Mouse (Mus musculus) thymus, adult 2 months (tissue): ENCODE results near the gene Gng2.

Experiments
- CTCF ChIP-seq: fragments of 200-500 bp; IDR thresholded peaks from 2 replicates; pipeline ENCODE4 v1.5.1; 2012; ENCODE audit warnings: mild to moderate bottlenecking, control low read depth, low read length, moderate library complexity, borderline replicate concordance; ENCODE audit not compliant: control insufficient read depth, poor library complexity, insufficient read depth; ENCODE audit errors: extremely low read depth
- POLR2A ChIP-seq: fragments of 200-500 bp; IDR thresholded peaks from 2 replicates; pipeline ENCODE4 v1.6.1; 2012; ENCODE audit warnings: mild to moderate bottlenecking, low read length, control low read depth, moderate library complexity; ENCODE audit not compliant: control insufficient read depth, poor library complexity, insufficient read depth; ENCODE audit errors: extremely low read depth

GRCm38 (mm10) chr14:19976421-19977270 lies 781 bp downstream of the Gng2 start:
- no peak for TF ChIP-seq POLR2A
- TF ChIP-seq CTCF: no peak
